Mouse (Mus musculus) ES-Bruce4 (cell line): Measurements from ENCODE around the gene Tuba3a.

Experiments
- CTCF ChIP-seq: IDR thresholded peaks from one replicate; pipeline ENCODE4 v1.8.1; 2011; ENCODE audit warnings: low read depth, low read length
- EP300 ChIP-seq: IDR thresholded peaks from 2 replicates; pipeline ENCODE4 v1.6.1; 2011; ENCODE audit warnings: low read depth, low read length; ENCODE audit not compliant: insufficient read depth
- POLR2A ChIP-seq: IDR thresholded peaks from one replicate; pipeline ENCODE4 v1.8.1; 2011; ENCODE audit warnings: low read length; ENCODE audit not compliant: insufficient read depth

DNA sequence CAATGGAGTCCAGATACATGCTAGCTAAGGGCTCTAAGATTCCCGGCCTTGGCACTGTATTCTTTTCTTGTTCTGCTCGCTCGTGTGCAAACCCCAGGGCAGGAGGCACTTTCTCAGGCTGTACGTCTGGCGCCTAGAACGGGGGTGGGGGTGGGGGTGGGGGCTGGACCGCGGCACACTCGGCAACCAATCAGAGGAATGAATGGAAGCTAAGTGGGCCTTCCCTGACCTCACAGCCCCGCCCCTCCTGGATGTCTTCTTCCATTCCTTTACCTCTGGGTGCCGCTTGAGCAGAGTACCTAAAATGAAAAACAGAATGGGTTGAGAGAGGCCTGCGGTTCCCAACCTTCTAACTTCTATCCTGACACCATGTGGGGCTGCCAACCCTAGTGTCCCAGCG is 23.1 kb upstream of the Tuba3a start:
- TF ChIP-seq EP300 (no peak), CTCF (no peak), POLR2A (no peak)
